Mouse (Mus musculus) heart, embryonic 12.5 days (tissue): ENCODE results near the gene Lpar6. TPM values are rescaled to one million over a fixed set of nuclear protein-coding genes. Genes with fewer than 3 reads are reported as not detected.
A peak's percentile ranks its signal among the peaks of the same experiment; 100 is the strongest.

Source experiments
- ATAC-seq: fragments of 200-750 bp; cut with Nextera tagmentation; 2 replicates; pipeline ENCODE4 v1.8.0; 2017; ENCODE audit warnings: moderate TSS enrichment, moderate library complexity; ENCODE audit not compliant: insufficient number of reproducible peaks, low FRiP score
- H3K27ac ChIP-seq: fragments of 300-500 bp; sonication (generic); 2 replicates; pipeline ENCODE4 v1.5.1; 2016; ENCODE audit warnings: mild to moderate bottlenecking, moderate library complexity; ENCODE audit not compliant: poor library complexity, severe bottlenecking
- H3K27me3 ChIP-seq: fragments of 300-500 bp; sonication (generic); replicated peaks from 2 replicates; pipeline ENCODE4 v1.6.1; 2016; ENCODE audit warnings: mild to moderate bottlenecking, moderate library complexity
- H3K36me3 ChIP-seq: fragments of 300-500 bp; sonication (generic); 2 replicates; pipeline ENCODE4 v1.6.1; 2016; ENCODE audit warnings: mild to moderate bottlenecking, moderate library complexity
- H3K4me1 ChIP-seq: fragments of 300-500 bp; sonication (generic); replicated peaks from 2 replicates; pipeline ENCODE4 v1.6.1; 2016; ENCODE audit warnings: mild to moderate bottlenecking
- H3K4me2 ChIP-seq: fragments of 300-500 bp; sonication (generic); 2 replicates; pipeline ENCODE4 v1.6.1; 2016; ENCODE audit warnings: mild to moderate bottlenecking, moderate library complexity
- H3K4me3 ChIP-seq: fragments of 300-500 bp; sonication (generic); 2 replicates; pipeline ENCODE4 v1.5.1; 2016; ENCODE audit warnings: mild to moderate bottlenecking
- H3K9ac ChIP-seq: fragments of 300-500 bp; sonication (generic); 2 replicates; pipeline ENCODE4 v1.6.1; 2016; ENCODE audit warnings: mild to moderate bottlenecking, moderate library complexity
- H3K9me3 ChIP-seq: fragments of 300-500 bp; sonication (generic); replicated peaks from 2 replicates; pipeline ENCODE4 v1.6.1; 2016; ENCODE audit warnings: mild to moderate bottlenecking, moderate library complexity
- WGBS: fragments of 180-500 bp; shearing (Covaris S2); methylation state at CpG from one replicate; pipeline ENCODE4 v1.1.7; 2016; 5-methylcytosine and 5-hydroxymethylcytosine counted together
- polyA plus RNA-seq: library from polyadenylated mRNA; unstranded; fragments of >200 nt; fragmentation: Nextera tagmentation; extraction: Ambion mirVana; gene quantifications from 2 replicates; pipeline ENCODE4 v1.2.1, GENCODE M21; 2016

Lpar6 gene
- polyA plus RNA-seq, 1 experiment from 2014 or later = 8.1 TPM

GRCm38 (mm10) chr14:73255426-73255970 is 17.8 kb downstream of the Lpar6 start:
- Histone ChIP-seq H3K9me3 (no peaks in the 10 kb centered on the region), H3K27me3 (no peaks in the 10 kb centered on the region), H3K4me3 (no peak overlapping the region), H3K4me2 (no peak overlapping the region), H3K9ac (no peak overlapping the region), H3K36me3 (no peaks in the 10 kb centered on the region), H3K4me1 (0 out of 2 replicates have a peak, but pooled peaks cover 2% of the 10 kb centered on the region), H3K27ac (no peak overlapping the region)
- 50% methylated on average over 3 of the region's 3 CpGs for WGBS
- 0 out of 2 replicates have a peak, but pooled peaks have one; percentile 25 for ATAC-seq

- no peak for ATAC-seq
- no peak overlapping the region for H3K9ac ChIP-seq
- H3K27me3 ChIP-seq = no peaks in the 10 kb centered on the region
- no peaks in the 10 kb centered on the region for H3K9me3 ChIP-seq
- no peak overlapping the region for H3K27ac ChIP-seq
- H3K4me2 ChIP-seq = no peak overlapping the region
- H3K36me3 ChIP-seq = peaks cover 4% of the 10 kb centered on the region
- WGBS = 69% methylated on average over 7 of the region's 7 CpGs
- H3K4me3 ChIP-seq = no peak overlapping the region
- H3K4me1 ChIP-seq = 0 out of 2 replicates have a peak, but pooled peaks cover 2% of the 10 kb centered on the region
Measured at GRCm38 (mm10) chr14:73257348-73257747, 19.7 kb downstream of the Lpar6 start.

GRCm38 (mm10) chr14:73258181-73258580 is 20.5 kb downstream of the Lpar6 start:
- no peak overlapping the region for H3K27ac ChIP-seq
- no peak overlapping the region for H3K4me3 ChIP-seq
- ATAC-seq = no peak
- H3K27me3 ChIP-seq = no peaks in the 10 kb centered on the region
- H3K4me1 ChIP-seq = 0 out of 2 replicates have a peak, but pooled peaks cover 2% of the 10 kb centered on the region
- H3K9ac ChIP-seq = no peak overlapping the region
- 56% methylated on average over 4 of the region's 4 CpGs for WGBS
- H3K4me2 ChIP-seq = no peak overlapping the region
- H3K9me3 ChIP-seq = no peaks in the 10 kb centered on the region
- peaks cover 6% of the 10 kb centered on the region for H3K36me3 ChIP-seq

GRCm38 (mm10) chr14:73262210-73262609 is 24.5 kb downstream of the Lpar6 start:
- Histone ChIP-seq H3K9me3 (0 out of 2 replicates have a peak, but pooled peaks cover 6% of the 10 kb centered on the region), H3K36me3 (peaks cover 21% of the 10 kb centered on the region), H3K4me3 (no peak overlapping the region), H3K9ac (no peak overlapping the region), H3K27ac (no peak overlapping the region), H3K4me2 (no peak overlapping the region), H3K27me3 (no peaks in the 10 kb centered on the region), H3K4me1 (no peaks in the 10 kb centered on the region)
- 90% methylated on average over 9 of the region's 9 CpGs for WGBS
- no peak for ATAC-seq

GRCm38 (mm10) chr14:73266166-73266565 is 28.5 kb downstream of the Lpar6 start:
- H3K27me3 ChIP-seq = no peaks in the 10 kb centered on the region
- no peak overlapping the region for H3K4me3 ChIP-seq
- H3K9me3 ChIP-seq = 0 out of 2 replicates have a peak, but pooled peaks cover 6% of the 10 kb centered on the region
- WGBS = 77% methylated on average over 3 of the region's 3 CpGs
- H3K4me1 ChIP-seq = peaks cover 5% of the 10 kb centered on the region; the same call in 1 of the 2 replicates
- H3K4me2 ChIP-seq = no peak overlapping the region
- no peak overlapping the region for H3K27ac ChIP-seq
- no peak for ATAC-seq
- peaks cover 21% of the 10 kb centered on the region for H3K36me3 ChIP-seq
- no peak overlapping the region for H3K9ac ChIP-seq

- no peak for ATAC-seq
- Histone ChIP-seq H3K9me3 (no peaks in the 10 kb centered on the region), H3K27me3 (no peaks in the 10 kb centered on the region), H3K4me2 (no peak overlapping the region), H3K9ac (no peak overlapping the region), H3K4me3 (no peak overlapping the region), H3K36me3 (peaks cover 2% of the 10 kb centered on the region; the same call in 1 of the 2 replicates), H3K27ac (no peak overlapping the region), H3K4me1 (peaks cover 5% of the 10 kb centered on the region; the same call in 1 of the 2 replicates)
- WGBS = 84% methylated on average over 5 of the region's 5 CpGs
Measured at GRCm38 (mm10) chr14:73271807-73272206, 34.1 kb downstream of the Lpar6 start.

GRCm38 (mm10) chr14:73279096-73279495 is 41.4 kb downstream of the Lpar6 start:
- 77% methylated on average over 6 of the region's 6 CpGs for WGBS
- Histone ChIP-seq H3K4me3 (no peak overlapping the region), H3K27me3 (no peaks in the 10 kb centered on the region), H3K4me2 (no peak overlapping the region), H3K36me3 (peaks cover 2% of the 10 kb centered on the region; the same call in 1 of the 2 replicates), H3K9ac (no peak overlapping the region), H3K9me3 (no peaks in the 10 kb centered on the region), H3K27ac (no peak overlapping the region), H3K4me1 (no peaks in the 10 kb centered on the region)
- no peak for ATAC-seq

- H3K4me1 ChIP-seq = no peaks in the 10 kb centered on the region
- H3K4me3 ChIP-seq = no peak overlapping the region
- no peaks in the 10 kb centered on the region for H3K27me3 ChIP-seq
- no peak overlapping the region for H3K9ac ChIP-seq
- 37% methylated on average over 1 of the region's 1 CpGs for WGBS
- H3K36me3 ChIP-seq = peaks cover 3% of the 10 kb centered on the region; the same call in 1 of the 2 replicates
- no peak for ATAC-seq
- H3K27ac ChIP-seq = no peak overlapping the region
- no peaks in the 10 kb centered on the region for H3K9me3 ChIP-seq
- no peak overlapping the region for H3K4me2 ChIP-seq
Measured at GRCm38 (mm10) chr14:73280996-73281395, 43.3 kb downstream of the Lpar6 start.

- H3K9me3 ChIP-seq = no peaks in the 10 kb centered on the region
- no peak overlapping the region for H3K27ac ChIP-seq
- ATAC-seq = no peak
- no peaks in the 10 kb centered on the region for H3K36me3 ChIP-seq
- WGBS = 89% methylated on average over 2 of the region's 2 CpGs
- no peak overlapping the region for H3K9ac ChIP-seq
- no peak overlapping the region for H3K4me2 ChIP-seq
- H3K27me3 ChIP-seq = no peaks in the 10 kb centered on the region
- H3K4me3 ChIP-seq = no peak overlapping the region
- no peaks in the 10 kb centered on the region for H3K4me1 ChIP-seq
Measured at GRCm38 (mm10) chr14:73289915-73290314, 52.2 kb downstream of the Lpar6 start.

GRCm38 (mm10) chr14:73292434-73292833 is 54.7 kb downstream of the Lpar6 start:
- Histone ChIP-seq H3K27ac (no peak overlapping the region), H3K4me1 (peaks cover 3% of the 10 kb centered on the region; the same call in 1 of the 2 replicates), H3K4me3 (no peak overlapping the region), H3K9ac (no peak overlapping the region), H3K4me2 (no peak overlapping the region), H3K9me3 (no peaks in the 10 kb centered on the region), H3K36me3 (no peaks in the 10 kb centered on the region), H3K27me3 (no peaks in the 10 kb centered on the region)
- no peak for ATAC-seq
- WGBS = 77% methylated on average over 1 of the region's 1 CpGs
